In genomic region chr6:33453810-33454209, GRCm38 (mm10) we compare ENCODE assay signal across 27 mouse cellular contexts.
DNase-seq lines count a peak whose midpoint lies in the region; ATAC-seq and TF ChIP-seq lines count a peak whose summit lies in the region.
"Had no signal": no experiment of that assay in that cellular context is flagged by ENCODE, and none has a peak within 500 bp of the region (broad histone marks: within the 10 kb centered on the region; RNA-seq: fewer than 3 reads in every experiment).

No protein-coding gene starts in this region.

- no peak for ATAC-seq in forebrain, embryonic 14.5 days
- ATAC-seq in forebrain, embryonic 11.5 days (replicated peaks; ENCODE audit: low FRiP score), result no peak
- 0 out of 2 replicates have a peak, but pooled peaks have one; percentile 16 for ATAC-seq in forebrain, postnatal 0 days
- ATAC-seq: CD4-positive, CD25-positive, alpha-beta regulatory T cell, adult 4 months; hindbrain, embryonic 16.5 days; intestine, embryonic 15.5 days had no signal

- no peak for TF ChIP-seq CTCF in left cerebral cortex, adult 2 months (IDR thresholded peaks at IDR 0.05)
- no peak for TF ChIP-seq CTCF in forebrain, postnatal 0 days (IDR thresholded peaks at IDR 0.05; ENCODE audit: low read depth)

- intact Hi-C loops in left cerebral cortex, adult 2 months (cut with DNase I), result no loop called here

- no peak overlapping the region for H3K4me3 ChIP-seq in forebrain, embryonic 14.5 days (ENCODE audit: low read depth, low read length)
- no peak overlapping the region for H3K4me3 ChIP-seq in forebrain, embryonic 11.5 days (ENCODE audit: low read depth, low read length)
- no peak overlapping the region for H3K4me3 ChIP-seq in left cerebral cortex, adult 2 months
- H3K4me3 ChIP-seq in forebrain, postnatal 0 days (ENCODE audit: low read depth, low read length), result no peak overlapping the region
- H3K4me3 ChIP-seq: embryonic facial prominence, embryonic 15.5 days; heart, embryonic 12.5 days; heart, embryonic 15.5 days; hindbrain, embryonic 10.5 days; hindbrain, embryonic 13.5 days; intestine, embryonic 15.5 days had no signal

- H3K27ac ChIP-seq in forebrain, embryonic 14.5 days (ENCODE audit: low read depth, low read length), result 0 out of 2 replicates have a peak overlapping the region, but pooled peaks have one; percentile 2
- H3K27ac ChIP-seq in forebrain, embryonic 11.5 days (ENCODE audit: low read depth, low read length), result no peak overlapping the region
- peak overlapping the region; percentile 54; the same call in 1 of the 2 replicates for H3K27ac ChIP-seq in left cerebral cortex, adult 2 months
- no peak overlapping the region; the same call in 1 of the 2 replicates for H3K27ac ChIP-seq in forebrain, postnatal 0 days (ENCODE audit: low read depth, low read length)
- H3K27ac ChIP-seq: embryonic facial prominence, embryonic 15.5 days; heart, embryonic 15.5 days; hindbrain, embryonic 10.5 days; hindbrain, embryonic 13.5 days; intestine, embryonic 15.5 days had no signal

- WGBS in forebrain, embryonic 14.5 days, result 62% methylated on average over 2 of the region's 2 CpGs
- WGBS in forebrain, embryonic 11.5 days, result 92% methylated on average over 2 of the region's 2 CpGs
- WGBS in forebrain, postnatal 0 days, result 66% methylated on average over 2 of the region's 2 CpGs

- H3K4me1 ChIP-seq in forebrain, embryonic 14.5 days (ENCODE audit: control insufficient read depth, insufficient read depth, low read length), result peaks cover 17% of the 10 kb centered on the region
- H3K4me1 ChIP-seq in forebrain, embryonic 11.5 days (replicated peaks; ENCODE audit: control insufficient read depth, insufficient read depth, low read length), result no peaks in the 10 kb centered on the region
- H3K4me1 ChIP-seq in forebrain, postnatal 0 days (ENCODE audit: insufficient read depth), result 0 out of 2 replicates have a peak, but pooled peaks cover 5% of the 10 kb centered on the region
- H3K4me1 ChIP-seq: embryonic facial prominence, embryonic 15.5 days; hindbrain, embryonic 10.5 days; intestine, embryonic 15.5 days had no signal

- H3K9me3 ChIP-seq in forebrain, embryonic 14.5 days (replicated peaks; ENCODE audit: control insufficient read depth, low read length), result no peaks in the 10 kb centered on the region
- H3K9me3 ChIP-seq in forebrain, embryonic 11.5 days (ENCODE audit: control insufficient read depth, low read length), result no peaks in the 10 kb centered on the region
- no peaks in the 10 kb centered on the region for H3K9me3 ChIP-seq in forebrain, postnatal 0 days (ENCODE audit: low read length)
- H3K9me3 ChIP-seq: embryonic facial prominence, embryonic 15.5 days; heart, embryonic 12.5 days; heart, embryonic 15.5 days; hindbrain, embryonic 10.5 days; hindbrain, embryonic 13.5 days; intestine, embryonic 15.5 days had no signal

- no peaks in the 10 kb centered on the region for H3K27me3 ChIP-seq in forebrain, embryonic 14.5 days (replicated peaks; ENCODE audit: control insufficient read depth, insufficient read depth, low read length)
- no peaks in the 10 kb centered on the region for H3K27me3 ChIP-seq in forebrain, embryonic 11.5 days (ENCODE audit: control insufficient read depth, insufficient read depth, low read length)
- no peaks in the 10 kb centered on the region for H3K27me3 ChIP-seq in forebrain, postnatal 0 days (ENCODE audit: insufficient read depth, low read length)
- H3K27me3 ChIP-seq: embryonic facial prominence, embryonic 15.5 days; heart, embryonic 12.5 days; heart, embryonic 15.5 days; hindbrain, embryonic 13.5 days; intestine, embryonic 15.5 days had no signal

- no peak overlapping the region for H3K4me2 ChIP-seq in forebrain, embryonic 14.5 days (ENCODE audit: low read length)
- no peak overlapping the region for H3K4me2 ChIP-seq in forebrain, embryonic 11.5 days (ENCODE audit: low read depth, low read length, severe bottlenecking)
- H3K4me2 ChIP-seq in forebrain, postnatal 0 days (ENCODE audit: low read depth), result no peak overlapping the region
- H3K4me2 ChIP-seq: embryonic facial prominence, embryonic 15.5 days; heart, embryonic 12.5 days; heart, embryonic 15.5 days; hindbrain, embryonic 13.5 days; intestine, embryonic 15.5 days had no signal

- H3K9ac ChIP-seq in forebrain, embryonic 14.5 days (ENCODE audit: low read length), result no peak overlapping the region
- H3K9ac ChIP-seq in forebrain, embryonic 11.5 days (ENCODE audit: low read length), result no peak overlapping the region
- no peak overlapping the region for H3K9ac ChIP-seq in forebrain, postnatal 0 days
- H3K9ac ChIP-seq: embryonic facial prominence, embryonic 15.5 days; heart, embryonic 12.5 days; heart, embryonic 15.5 days; hindbrain, embryonic 13.5 days; intestine, embryonic 15.5 days had no signal

- H3K36me3 ChIP-seq in forebrain, embryonic 14.5 days (ENCODE audit: control insufficient read depth, insufficient read depth, low read length), result no peaks in the 10 kb centered on the region
- no peaks in the 10 kb centered on the region for H3K36me3 ChIP-seq in forebrain, embryonic 11.5 days (ENCODE audit: control insufficient read depth, insufficient read depth, low read length)
- H3K36me3 ChIP-seq in forebrain, postnatal 0 days (ENCODE audit: insufficient read depth), result no peaks in the 10 kb centered on the region
- H3K36me3 ChIP-seq: embryonic facial prominence, embryonic 15.5 days; heart, embryonic 12.5 days; heart, embryonic 15.5 days; hindbrain, embryonic 10.5 days; hindbrain, embryonic 13.5 days; intestine, embryonic 15.5 days had no signal

- no peak for DNase-seq in forebrain, embryonic 14.5 days (ENCODE audit: low spot score)
- no peak for DNase-seq in forebrain, embryonic 11.5 days (ENCODE audit: low spot score)
- DNase-seq in layer of hippocampus, adult 11-12 months (ENCODE audit: low spot score), result peak; percentile 12
- no peak for DNase-seq in layer of hippocampus, postnatal 36 days
- DNase-seq in left cerebral cortex, adult 2 months (ENCODE audit: extremely low spot score in 1 of 2, low spot score in 2 of 2), result no peak
- no peak for DNase-seq in left cerebral cortex, adult 18-20 months (ENCODE audit: low spot score in 2 of 2)
- no peak for DNase-seq in forebrain, postnatal 0 days
- no peak for DNase-seq in lung, adult 18-20 months
- DNase-seq: adrenal gland, adult 2 months; adrenal gland, postnatal 14 days; cerebellum, adult 11 months; cerebellum, adult 2 months; cerebellum, adult 9-11 months; cerebellum, postnatal 25 days; embryo, embryonic 11 days; gastrocnemius, postnatal 25 days; heart, adult 18-20 months; heart, postnatal 10 days; heart, postnatal 36 days had no signal

Comparison
In these comparisons a context has a peak if more than half of its experiments do, and no peak if none do; other contexts are left out.
1. H3K27ac ChIP-seq: peak in forebrain, embryonic 14.5 days (single experiment) and left cerebral cortex, adult 2 months (single experiment); none in forebrain, embryonic 11.5 days (single experiment) and forebrain, postnatal 0 days (single experiment).